Comparison of ENCODE assay signal across 16 mouse cellular contexts in the genomic region with DNA sequence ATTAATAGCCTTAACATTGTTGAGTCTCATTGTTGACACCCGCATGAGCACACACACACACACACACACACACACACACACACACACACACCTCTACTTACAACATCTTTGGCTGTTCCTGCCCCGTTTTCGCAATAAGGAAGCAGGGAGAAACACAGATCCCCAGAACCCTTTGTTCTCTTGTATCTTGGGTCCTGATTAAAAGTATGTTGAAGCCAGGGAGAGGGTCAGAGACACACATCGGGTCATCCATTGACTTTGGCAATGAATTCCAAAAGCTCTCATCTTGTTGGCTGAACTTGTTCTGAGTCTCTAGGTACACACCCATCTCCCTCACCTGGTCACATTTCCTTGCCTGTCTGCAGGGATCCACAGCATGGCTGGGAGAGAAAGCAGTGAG.
"Had no signal": no experiment of that assay in that cellular context is flagged by ENCODE, and none has a peak within 500 bp of the region (broad histone marks: within the 10 kb centered on the region; RNA-seq: fewer than 3 reads in every experiment).

No protein-coding gene starts in this region.

- H3K4me2 ChIP-seq: neural tube, embryonic 13.5 days; neural tube, embryonic 15.5 days; stomach, embryonic 15.5 days had no signal

- H3K9me3 ChIP-seq: neural tube, embryonic 13.5 days; neural tube, embryonic 15.5 days; stomach, embryonic 15.5 days had no signal

- H3K4me3 ChIP-seq: neural tube, embryonic 13.5 days; neural tube, embryonic 15.5 days; stomach, embryonic 15.5 days had no signal

- DNase-seq: retina, postnatal 1 day; right cerebral cortex, adult 18-20 months; right cerebral cortex, postnatal 14 days; right cerebral cortex, postnatal 25 days; right cerebral cortex, postnatal 4 days; spleen, adult 18-20 months; thymus, adult 18-20 months; thymus, adult 2 months; thymus, postnatal 14 days; thymus, postnatal 25 days; thymus, postnatal 36 days; thymus, postnatal 4 days had no signal

- H3K9ac ChIP-seq: neural tube, embryonic 13.5 days; neural tube, embryonic 15.5 days; stomach, embryonic 15.5 days had no signal

- H3K27ac ChIP-seq: neural tube, embryonic 13.5 days; neural tube, embryonic 15.5 days; stomach, embryonic 15.5 days; stomach, postnatal 0 days had no signal

- H3K4me1 ChIP-seq: stomach, embryonic 15.5 days had no signal

- H3K36me3 ChIP-seq: neural tube, embryonic 13.5 days; neural tube, embryonic 15.5 days; stomach, embryonic 15.5 days had no signal
